Mouse (Mus musculus): ENCODE measurements at regions not wholly inside any gene's neighbourhood (a gene's known extent, or its start where the extent isn't known, plus 50 kb on each side); places are given as distances from the start of the nearest gene placed in this dataset.

DNA sequence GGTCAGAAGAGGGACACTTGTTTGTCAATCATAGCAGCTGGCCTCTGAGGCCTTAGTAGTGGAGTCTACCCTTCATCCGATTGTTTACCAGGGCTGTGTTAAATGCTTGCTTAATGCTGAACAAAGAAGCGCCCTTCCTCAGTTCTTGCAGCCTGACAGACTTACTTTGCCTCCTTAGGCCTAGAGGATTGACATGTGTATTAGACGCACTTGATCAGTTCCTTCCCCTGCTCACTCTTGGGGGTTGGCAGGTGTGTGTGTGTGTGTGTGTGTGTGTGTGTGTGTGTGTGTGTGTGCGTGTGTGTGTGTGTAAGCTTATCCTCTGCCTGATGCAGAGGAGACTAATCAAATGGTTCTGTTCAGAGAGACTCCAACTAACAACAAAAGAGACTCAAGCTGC lies 91.8 kb upstream of the Dnajc19 start:
- TF ChIP-seq CTCF (IDR thresholded peaks at IDR 0.05; ENCODE audit: control insufficient read depth, insufficient read depth, insufficient read length) (no peak), USF1 (IDR thresholded peaks at IDR 0.05; ENCODE audit: low read depth) (no peak), CEBPB (IDR thresholded peaks at IDR 0.05; ENCODE audit: low read depth) (no peak), MAX (IDR thresholded peaks at IDR 0.05) (no peak)
